Mouse (Mus musculus) liver, embryonic 14.5 days (tissue): ENCODE measurements at regions not wholly inside any gene's neighbourhood (a gene's known extent, or its start where the extent isn't known, plus 50 kb on each side); places are given as distances from the start of the nearest gene placed in this dataset.

Experiments
- ATAC-seq: fragments of 200-750 bp; cut with Nextera tagmentation; 2 replicates; pipeline ENCODE4 v1.8.0; 2017; ENCODE audit warnings: moderate number of reproducible peaks, mild to moderate bottlenecking, moderate library complexity; ENCODE audit not compliant: insufficient read depth
- DNase-seq, 3 experiments: peaks; one replicate each; pipeline ENCODE4 v3.0.0-alpha.2; 2012 to 2013; ENCODE audit warnings: low read depth in 3 of 3, low spot score in 3 of 3
- H3K27ac ChIP-seq: fragments of 300-500 bp; sonication (generic); 2 replicates; pipeline ENCODE4 v1.5.1; 2014; ENCODE audit warnings: moderate library complexity, mild to moderate bottlenecking, control low read depth, inconsistent platforms
- H3K27me3 ChIP-seq: fragments of 300-500 bp; sonication (generic); 2 replicates; pipeline ENCODE4 v1.6.1; 2014; ENCODE audit warnings: mild to moderate bottlenecking, low read length, moderate library complexity; ENCODE audit not compliant: control insufficient read depth, insufficient read depth
- H3K36me3 ChIP-seq: fragments of 300-500 bp; sonication (generic); replicated peaks from 2 replicates; pipeline ENCODE4 v1.6.1; 2014; ENCODE audit warnings: low read depth; ENCODE audit not compliant: control insufficient read depth, insufficient read depth
- H3K4me1 ChIP-seq, 2 experiments: fragments of 200-500 bp in 1 of 2; fragments of 300-500 bp in 1 of 2; sonication (generic) in 1 of 2; replicated peaks; 2 replicates each; pipeline ENCODE4 v1.6.1; 2012 to 2014; ENCODE audit warnings: antibody characterized with exemption in 1 of 2, inconsistent platforms in 1 of 2, low read length in 1 of 2; ENCODE audit not compliant: control insufficient read depth in 2 of 2, insufficient read depth in 2 of 2
- H3K4me2 ChIP-seq: fragments of 300-500 bp; sonication (generic); 2 replicates; pipeline ENCODE4 v1.6.1; 2014; ENCODE audit warnings: low read depth, mild to moderate bottlenecking, control low read depth, moderate library complexity
- H3K4me3 ChIP-seq, 2 experiments: fragments of 200-500 bp in 1 of 2; fragments of 300-500 bp in 1 of 2; sonication (generic) in 1 of 2; 2 replicates each; pipeline ENCODE4 v1.5.1; 2012 to 2014; ENCODE audit warnings: low read depth in 2 of 2, low read length in 2 of 2, mild to moderate bottlenecking in 2 of 2, control low read depth in 1 of 2, inconsistent platforms in 1 of 2, moderate library complexity in 1 of 2; ENCODE audit not compliant: insufficient read depth in 1 of 2
- H3K9ac ChIP-seq: fragments of 300-500 bp; sonication (generic); replicated peaks from 2 replicates; pipeline ENCODE4 v1.6.1; 2014; ENCODE audit warnings: mild to moderate bottlenecking, control low read depth, moderate library complexity
- H3K9me3 ChIP-seq: fragments of 300-500 bp; sonication (generic); 2 replicates; pipeline ENCODE4 v1.6.1; 2016; ENCODE audit warnings: low read length, mixed read lengths; ENCODE audit not compliant: control insufficient read depth
- CTCF ChIP-seq: IDR thresholded peaks from 2 replicates; pipeline ENCODE4 v1.5.1; 2016; ENCODE audit warnings: antibody characterized with exemption, low read depth, control low read depth
- EP300 ChIP-seq: IDR thresholded peaks from 2 replicates; pipeline ENCODE4 v1.6.1; 2016; ENCODE audit warnings: antibody characterized with exemption, low read depth
- WGBS: fragments of 180-500 bp; shearing (Covaris S2); extraction: QIAGEN DNeasy Blood & Tissue Kit; methylation state at CpG from one replicate; pipeline ENCODE4 v1.1.7; 2014; ENCODE audit not compliant: insufficient replicate concordance; 5-methylcytosine and 5-hydroxymethylcytosine counted together

DNA sequence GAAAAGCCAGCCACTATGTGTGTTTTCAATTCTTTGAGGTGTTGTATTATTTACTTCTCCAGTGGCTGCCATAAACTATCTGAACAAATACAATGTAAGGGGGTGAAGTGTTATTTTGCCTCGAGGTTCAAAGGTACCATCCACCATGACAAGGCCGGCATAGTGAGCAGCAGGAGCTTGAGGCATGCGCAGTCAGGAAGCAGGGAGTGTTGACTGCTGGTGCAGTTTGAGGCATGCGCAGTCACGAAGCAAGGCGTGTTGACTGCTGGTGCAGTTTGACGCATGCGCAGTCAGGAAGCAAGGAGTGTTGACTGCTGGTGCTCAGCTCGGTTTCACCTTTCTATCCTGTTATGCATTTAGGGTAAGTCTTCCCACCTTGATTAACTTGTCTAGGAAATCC, 184.9 kb upstream of the Eci2 start:
- no peak for TF ChIP-seq CTCF
- TF ChIP-seq EP300 = no peak

DNA sequence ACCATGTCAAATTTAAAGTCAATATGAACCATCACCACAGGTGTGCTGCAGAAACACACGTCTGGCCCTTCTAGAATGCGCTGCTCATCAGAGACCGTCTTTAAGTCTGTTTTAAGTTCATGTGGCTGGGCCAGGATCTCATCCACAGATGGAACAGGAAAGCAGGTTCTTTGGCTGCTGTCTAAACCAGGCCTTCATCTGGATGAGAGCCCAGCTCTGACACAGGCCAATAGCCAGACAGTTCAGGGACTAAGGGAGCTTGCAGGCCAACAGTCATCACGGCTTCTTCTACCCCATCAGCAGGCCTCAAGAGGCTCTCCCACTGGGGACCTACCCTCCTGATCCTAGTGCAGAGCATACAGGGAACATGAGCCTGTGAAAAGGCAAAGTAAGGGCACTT, 185.4 kb upstream of the Eci2 start:
- Histone ChIP-seq H3K4me2 (no peak overlapping the region), H3K9me3 (no peaks in the 10 kb centered on the region), H3K27me3 (no peaks in the 10 kb centered on the region), H3K4me1 (peaks cover 0 to 3% of the 10 kb centered on the region in 2 experiments; a peak in 1 of 4 replicates), H3K9ac (no peak overlapping the region), H3K36me3 (no peaks in the 10 kb centered on the region), H3K27ac (no peak overlapping the region), H3K4me3 (no peak overlapping the region)
- TF ChIP-seq EP300 (no peak), CTCF (no peak)
- DNase-seq (no peak), ATAC-seq (no peak)
- 76% methylated on average over 4 of the region's 4 CpGs for WGBS

More for the DNA sequence above, 184.9 kb upstream of the Eci2 start:
- no peaks in the 10 kb centered on the region for H3K27me3 ChIP-seq
- H3K4me2 ChIP-seq = no peak overlapping the region
- no peaks in the 10 kb centered on the region for H3K9me3 ChIP-seq
- H3K4me3 ChIP-seq = no peak overlapping the region
- no peak for DNase-seq
- peaks cover 0 to 3% of the 10 kb centered on the region in 2 experiments; a peak in 1 of 4 replicates for H3K4me1 ChIP-seq
- ATAC-seq = no peak
- H3K9ac ChIP-seq = no peak overlapping the region
- 77% methylated on average over 9 of the region's 9 CpGs for WGBS
- no peaks in the 10 kb centered on the region for H3K36me3 ChIP-seq
- H3K27ac ChIP-seq = no peak overlapping the region

DNA sequence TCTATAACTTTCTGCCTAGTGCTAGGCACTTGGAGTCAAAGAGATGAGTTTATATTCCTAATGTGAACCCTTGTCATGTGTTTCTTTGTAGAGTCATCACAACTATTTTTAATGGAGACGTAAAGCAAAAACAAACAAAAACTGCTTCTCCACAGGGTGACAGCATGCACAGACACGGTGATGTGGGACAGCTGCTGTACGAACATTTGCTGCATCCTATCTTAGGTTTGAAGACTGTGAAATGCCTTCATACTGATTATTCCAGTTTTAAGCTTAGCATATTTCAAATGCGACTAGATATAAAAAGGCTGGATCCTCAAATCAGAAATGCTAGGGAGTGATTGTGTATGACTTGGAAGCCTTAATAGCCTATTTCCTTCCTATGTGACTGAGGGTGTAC, 187.3 kb upstream of the Eci2 start:
- H3K27ac ChIP-seq = no peak overlapping the region
- no peaks in the 10 kb centered on the region for H3K36me3 ChIP-seq
- DNase-seq (no peak), ATAC-seq (no peak)
- whole genome bisulfite sequencing = 70% methylated on average over 4 of the region's 4 CpGs
- H3K9ac ChIP-seq = no peak overlapping the region
- H3K4me1 ChIP-seq = peaks cover 0 to 3% of the 10 kb centered on the region in 2 experiments; a peak in 1 of 4 replicates
- no peak overlapping the region for H3K4me2 ChIP-seq
- no peaks in the 10 kb centered on the region for H3K9me3 ChIP-seq
- H3K27me3 ChIP-seq = no peaks in the 10 kb centered on the region
- H3K4me3 ChIP-seq = no peak overlapping the region
- TF ChIP-seq CTCF = no peak
- TF ChIP-seq EP300 = no peak

DNA sequence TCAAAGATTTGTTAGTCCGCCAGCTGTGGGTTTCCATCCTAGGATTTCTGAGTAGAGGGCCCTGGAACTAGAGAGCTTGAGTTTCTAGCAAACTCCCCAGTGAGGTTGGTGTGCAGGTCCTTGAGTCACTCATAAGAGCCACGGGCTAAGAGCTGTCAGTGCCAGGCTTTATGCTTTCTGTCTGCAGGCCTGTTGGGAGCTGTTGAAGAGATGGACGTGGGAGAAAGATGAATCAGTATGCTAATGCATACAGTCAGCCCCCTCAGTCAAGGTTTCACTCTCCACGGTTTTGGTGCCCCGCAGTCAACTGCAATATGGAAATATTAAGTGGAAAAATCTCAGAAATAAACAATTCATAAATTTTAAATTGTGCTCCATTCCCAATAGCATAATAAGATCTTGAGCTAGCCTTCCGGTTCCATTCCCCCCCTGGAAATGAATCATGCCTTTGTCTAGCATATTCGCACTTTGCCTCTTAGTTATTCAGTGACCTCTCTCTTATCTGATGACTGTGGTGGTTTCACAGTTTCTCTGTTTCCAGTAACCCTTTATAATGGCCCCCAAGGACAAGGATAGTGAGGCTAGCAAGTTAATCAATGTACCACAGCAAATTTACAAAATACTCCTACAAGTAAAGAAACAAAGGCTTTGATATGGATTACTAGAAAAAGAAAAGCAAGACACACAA, 199.4 kb upstream of the Eci2 start:
- no peaks in the 10 kb centered on the region for H3K27me3 ChIP-seq
- DNase-seq = no peak
- no peak overlapping the region for H3K27ac ChIP-seq
- H3K9ac ChIP-seq = no peak overlapping the region
- H3K36me3 ChIP-seq = no peaks in the 10 kb centered on the region
- no peak overlapping the region for H3K4me3 ChIP-seq
- ATAC-seq = no peak
- no peak for TF ChIP-seq CTCF
- no peak for TF ChIP-seq EP300
- 56% methylated on average over 7 of the region's 7 CpGs for WGBS
- H3K4me2 ChIP-seq = no peak overlapping the region
- no peaks in the 10 kb centered on the region for H3K9me3 ChIP-seq
- H3K4me1 ChIP-seq = no peaks in the 10 kb centered on the region

DNA sequence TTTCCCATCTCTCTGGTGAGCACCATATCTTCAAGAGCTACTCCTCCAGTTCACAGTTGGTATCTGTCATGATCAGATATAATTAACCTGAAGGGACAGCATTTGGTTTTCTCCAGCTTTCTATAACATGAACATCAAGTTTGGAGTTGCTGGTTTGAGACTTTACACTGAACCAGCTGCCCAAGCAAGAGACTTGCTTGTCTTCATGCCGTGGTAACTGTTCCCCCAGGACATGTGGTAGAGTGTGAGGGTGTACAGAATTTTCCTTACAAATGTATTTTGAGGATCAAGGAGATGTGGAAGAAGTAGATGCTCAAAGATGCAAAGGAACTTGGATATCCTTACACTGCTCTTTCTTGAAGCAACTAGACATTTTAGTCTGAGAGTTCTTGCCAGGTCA, 200.0 kb upstream of the Eci2 start:
- no peak for DNase-seq
- 56% methylated on average over 1 of the region's 1 CpGs for WGBS
- ATAC-seq = no peak
- no peak overlapping the region for H3K4me3 ChIP-seq
- H3K27me3 ChIP-seq = no peaks in the 10 kb centered on the region
- no peak overlapping the region for H3K27ac ChIP-seq
- no peak overlapping the region for H3K9ac ChIP-seq
- H3K36me3 ChIP-seq = no peaks in the 10 kb centered on the region
- no peak overlapping the region for H3K4me2 ChIP-seq
- no peaks in the 10 kb centered on the region for H3K9me3 ChIP-seq
- TF ChIP-seq EP300 = no peak
- no peak for TF ChIP-seq CTCF
- H3K4me1 ChIP-seq = no peaks in the 10 kb centered on the region
